Mouse (Mus musculus) neural tube, embryonic 14.5 days (tissue): ENCODE measurements at regions not wholly inside any gene's neighbourhood (a gene's known extent, or its start where the extent isn't known, plus 50 kb on each side); places are given as distances from the start of the nearest gene placed in this dataset.

Source experiments
- ATAC-seq: fragments of 200-750 bp; cut with Nextera tagmentation; 2 replicates; pipeline ENCODE4 v1.8.0; 2017; ENCODE audit warnings: low read depth, mild to moderate bottlenecking, moderate TSS enrichment, moderate library complexity
- H3K27ac ChIP-seq: fragments of 300-500 bp; sonication (generic); 2 replicates; pipeline ENCODE4 v1.5.1; 2014; ENCODE audit warnings: low read depth, mild to moderate bottlenecking, control low read depth, low read length, moderate library complexity, mixed read lengths
- H3K27me3 ChIP-seq: fragments of 300-500 bp; sonication (generic); 2 replicates; pipeline ENCODE4 v1.6.1; 2014; ENCODE audit warnings: low read length; ENCODE audit not compliant: control insufficient read depth, insufficient read depth
- H3K36me3 ChIP-seq: fragments of 300-500 bp; sonication (generic); 2 replicates; pipeline ENCODE4 v1.6.1; 2014; ENCODE audit warnings: low read length, mixed read lengths; ENCODE audit not compliant: control insufficient read depth, insufficient read depth
- H3K4me1 ChIP-seq: fragments of 300-500 bp; sonication (generic); 2 replicates; pipeline ENCODE4 v1.6.1; 2014; ENCODE audit warnings: low read length; ENCODE audit not compliant: control insufficient read depth, insufficient read depth
- H3K4me2 ChIP-seq: fragments of 300-500 bp; sonication (generic); 2 replicates; pipeline ENCODE4 v1.6.1; 2014; ENCODE audit warnings: mild to moderate bottlenecking, low read depth, low read length, control low read depth
- H3K4me3 ChIP-seq: fragments of 300-500 bp; sonication (generic); 2 replicates; pipeline ENCODE4 v1.5.1; 2014; ENCODE audit warnings: low read depth, low read length, control low read depth, mixed read lengths
- H3K9ac ChIP-seq: fragments of 300-500 bp; sonication (generic); replicated peaks from 2 replicates; pipeline ENCODE4 v1.6.1; 2014; ENCODE audit warnings: low read depth, mild to moderate bottlenecking, control low read depth, low read length, mixed read lengths
- H3K9me3 ChIP-seq: fragments of 300-500 bp; sonication (generic); 2 replicates; pipeline ENCODE4 v1.6.1; 2016; ENCODE audit warnings: low read length; ENCODE audit not compliant: control insufficient read depth
- WGBS: fragments of 180-500 bp; shearing (Covaris S2); extraction: QIAGEN DNeasy Blood & Tissue Kit; methylation state at CpG from one replicate; pipeline ENCODE4 v1.1.7; 2014; 5-methylcytosine and 5-hydroxymethylcytosine counted together

DNA sequence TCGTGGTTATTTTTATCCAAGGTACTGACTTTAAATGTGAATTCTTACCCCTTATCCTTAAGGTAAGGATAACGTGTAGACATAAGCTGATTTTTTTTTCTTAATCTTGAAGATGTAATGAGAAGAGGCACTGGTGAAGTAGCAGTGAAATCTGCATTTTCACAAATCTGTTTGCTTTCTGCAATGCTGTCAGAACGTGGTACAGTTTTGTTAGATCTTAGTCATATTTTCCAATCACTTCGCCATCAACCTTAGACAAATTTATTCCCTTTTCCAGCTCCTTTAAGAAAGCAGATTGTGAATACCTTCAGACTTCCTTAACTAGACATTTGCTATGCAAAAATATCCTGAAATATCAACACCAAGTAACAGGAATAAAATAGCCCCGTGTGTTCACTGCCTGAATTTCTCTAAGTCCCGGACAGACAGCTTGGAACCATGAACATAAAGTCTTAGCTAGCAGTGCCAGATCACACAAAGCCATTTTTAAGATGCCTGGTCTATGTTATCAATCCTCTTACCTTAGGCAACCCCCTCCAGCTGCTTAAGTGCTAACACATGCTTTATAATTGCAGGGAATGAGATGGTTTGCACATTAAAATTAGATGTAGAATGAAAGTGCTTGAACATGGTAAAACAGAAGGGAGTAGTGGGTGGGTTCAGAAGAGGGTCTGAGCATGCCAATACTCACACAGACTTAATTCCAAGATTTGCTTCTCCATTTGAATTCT is 202.7 kb downstream of the Ptprc start:
- Histone ChIP-seq H3K4me1 (no peaks in the 10 kb centered on the region), H3K4me3 (no peak overlapping the region), H3K4me2 (no peak overlapping the region), H3K27me3 (no peaks in the 10 kb centered on the region), H3K9ac (no peak overlapping the region), H3K36me3 (no peaks in the 10 kb centered on the region; the same call in 1 of the 2 replicates), H3K9me3 (no peaks in the 10 kb centered on the region), H3K27ac (no peak overlapping the region)
- WGBS = 82% methylated on average over 6 of the region's 6 CpGs
- no peak; the same call in 1 of the 2 replicates for ATAC-seq

- H3K4me3 ChIP-seq = no peak overlapping the region
- 0 out of 2 replicates have a peak, but pooled peaks cover 5% of the 10 kb centered on the region for H3K36me3 ChIP-seq
- H3K9me3 ChIP-seq = no peaks in the 10 kb centered on the region
- 40% methylated on average over 16 of the region's 16 CpGs for WGBS
- no peaks in the 10 kb centered on the region for H3K27me3 ChIP-seq
- H3K4me1 ChIP-seq = no peaks in the 10 kb centered on the region
- H3K9ac ChIP-seq = no peak overlapping the region
- peak; percentile 62; the same call in 1 of the 2 replicates for ATAC-seq
- peak overlapping the region; percentile 55 for H3K27ac ChIP-seq
- H3K4me2 ChIP-seq = no peak overlapping the region
Observed at GRCm38 (mm10) chr1:137966151-137966836, 209.2 kb downstream of the Ptprc start.

- Histone ChIP-seq H3K27ac (no peak overlapping the region; the same call in 1 of the 2 replicates), H3K27me3 (no peaks in the 10 kb centered on the region), H3K4me2 (no peak overlapping the region), H3K9me3 (no peaks in the 10 kb centered on the region), H3K4me1 (no peaks in the 10 kb centered on the region), H3K9ac (no peak overlapping the region), H3K4me3 (no peak overlapping the region), H3K36me3 (0 out of 2 replicates have a peak, but pooled peaks cover 5% of the 10 kb centered on the region)
- ATAC-seq = no peak
- 44% methylated on average over 6 of the region's 6 CpGs for WGBS
Observed at GRCm38 (mm10) chr1:137963656-137964055, 211.9 kb downstream of the Ptprc start.

DNA sequence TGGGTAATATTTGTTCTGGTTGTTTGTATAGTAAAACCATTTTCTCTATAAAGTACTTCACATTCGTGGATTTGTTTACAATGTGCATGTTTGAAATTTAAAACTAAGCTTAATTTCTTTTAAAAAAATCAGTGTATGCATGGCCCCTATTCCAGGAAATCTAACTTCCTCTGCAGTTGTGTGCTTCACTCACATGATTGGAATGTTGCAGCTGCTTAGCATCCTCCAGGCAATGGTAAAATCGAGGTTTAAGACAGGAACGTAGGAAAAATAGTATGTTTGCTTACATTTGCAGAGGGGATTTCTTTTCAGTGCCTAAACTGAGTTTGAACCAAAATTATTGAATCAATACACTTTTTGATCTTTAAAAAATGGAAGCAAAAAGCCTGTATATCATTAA is 217.5 kb downstream of the Ptprc start:
- Histone ChIP-seq H3K4me1 (no peaks in the 10 kb centered on the region), H3K27me3 (no peaks in the 10 kb centered on the region), H3K36me3 (0 out of 2 replicates have a peak, but pooled peaks cover 5% of the 10 kb centered on the region), H3K9ac (no peak overlapping the region), H3K4me3 (no peak overlapping the region), H3K27ac (no peak overlapping the region), H3K4me2 (no peak overlapping the region), H3K9me3 (no peaks in the 10 kb centered on the region)
- no peak for ATAC-seq
- 81% methylated on average over 3 of the region's 3 CpGs for WGBS

- Histone ChIP-seq H3K27me3 (no peaks in the 10 kb centered on the region), H3K4me1 (no peaks in the 10 kb centered on the region), H3K9ac (no peak overlapping the region), H3K27ac (no peak overlapping the region), H3K36me3 (no peaks in the 10 kb centered on the region), H3K9me3 (no peaks in the 10 kb centered on the region), H3K4me2 (no peak overlapping the region), H3K4me3 (no peak overlapping the region)
- no peak for ATAC-seq
- 78% methylated on average over 3 of the region's 3 CpGs for WGBS
Observed at GRCm38 (mm10) chr1:137955993-137956392, 219.5 kb downstream of the Ptprc start.

DNA sequence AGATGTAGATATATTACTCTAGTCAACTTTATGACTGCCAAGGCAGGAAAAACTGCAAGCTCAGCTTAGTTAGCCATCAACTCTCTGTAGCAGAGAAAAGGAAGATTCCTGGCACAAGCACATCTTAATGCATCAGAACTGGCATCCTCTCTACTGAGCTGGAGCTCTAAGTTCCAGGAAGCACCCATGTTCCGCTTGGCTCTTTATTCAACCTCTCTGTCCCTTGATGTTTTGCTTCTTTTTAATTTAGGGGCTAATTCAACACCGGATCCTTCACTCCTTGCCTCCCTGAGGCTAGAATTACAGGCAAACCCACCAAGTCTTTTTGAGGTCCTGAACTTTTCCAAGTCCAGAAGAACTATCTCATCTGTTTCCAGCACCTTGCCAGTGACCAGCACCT is 220.4 kb downstream of the Ptprc start:
- no peaks in the 10 kb centered on the region for H3K4me1 ChIP-seq
- H3K9ac ChIP-seq = no peak overlapping the region
- no peak for ATAC-seq
- no peaks in the 10 kb centered on the region for H3K36me3 ChIP-seq
- no peaks in the 10 kb centered on the region for H3K27me3 ChIP-seq
- no peak overlapping the region for H3K27ac ChIP-seq
- 78% methylated on average over 2 of the region's 2 CpGs for WGBS
- H3K4me3 ChIP-seq = no peak overlapping the region
- H3K4me2 ChIP-seq = no peak overlapping the region
- H3K9me3 ChIP-seq = no peaks in the 10 kb centered on the region

GRCm38 (mm10) chr1:137953369-137953768 is 222.1 kb downstream of the Ptprc start:
- Histone ChIP-seq H3K27me3 (no peaks in the 10 kb centered on the region), H3K36me3 (no peaks in the 10 kb centered on the region), H3K9ac (no peak overlapping the region), H3K4me3 (no peak overlapping the region), H3K27ac (no peak overlapping the region), H3K4me2 (no peak overlapping the region), H3K9me3 (no peaks in the 10 kb centered on the region), H3K4me1 (no peaks in the 10 kb centered on the region)
- ATAC-seq = no peak
- 59% methylated on average over 1 of the region's 1 CpGs for WGBS

GRCm38 (mm10) chr1:137952777-137953176 is 222.7 kb downstream of the Ptprc start:
- Histone ChIP-seq H3K36me3 (no peaks in the 10 kb centered on the region), H3K4me2 (no peak overlapping the region), H3K9ac (no peak overlapping the region), H3K9me3 (no peaks in the 10 kb centered on the region), H3K27ac (0 out of 2 replicates have a peak overlapping the region, but pooled peaks have one; percentile 6), H3K4me1 (no peaks in the 10 kb centered on the region), H3K4me3 (no peak overlapping the region), H3K27me3 (no peaks in the 10 kb centered on the region)
- WGBS = 27% methylated on average over 1 of the region's 1 CpGs
- ATAC-seq = peak; percentile 82; the same call in 1 of the 2 replicates

GRCm38 (mm10) chr1:137947900-137948299 is 227.6 kb downstream of the Ptprc start:
- WGBS = 73% methylated on average over 1 of the region's 1 CpGs
- Histone ChIP-seq H3K27me3 (no peaks in the 10 kb centered on the region), H3K4me2 (no peak overlapping the region), H3K36me3 (peaks cover 6% of the 10 kb centered on the region; the same call in 1 of the 2 replicates), H3K9me3 (no peaks in the 10 kb centered on the region), H3K9ac (no peak overlapping the region), H3K4me1 (no peaks in the 10 kb centered on the region), H3K4me3 (no peak overlapping the region), H3K27ac (no peak overlapping the region)
- no peak for ATAC-seq
